Mouse (Mus musculus): ENCODE measurements around the gene Capn15. TPM values are rescaled to one million over a fixed set of nuclear protein-coding genes. Genes with fewer than 3 reads are reported as not detected.

Capn15 gene
- polyA plus RNA-seq, 1 experiment from 2014 or later, result 27.4 TPM

- Histone ChIP-seq H3K9me3 (ENCODE audit: control insufficient read depth, low read length) (no peaks in the 10 kb centered on the region), H3K4me2 (no peak overlapping the region), H3K27ac (ENCODE audit: low read depth, low read length) (no peak overlapping the region), H3K36me3 (ENCODE audit: control insufficient read depth, insufficient read depth, low read length) (0 out of 2 replicates have a peak, but pooled peaks cover 2% of the 10 kb centered on the region), H3K4me1 (replicated peaks; ENCODE audit: control insufficient read depth, insufficient read depth, low read length) (peaks cover 32% of the 10 kb centered on the region), H3K27me3 (replicated peaks; ENCODE audit: control insufficient read depth, insufficient read depth, low read length) (no peaks in the 10 kb centered on the region), H3K9ac (ENCODE audit: low read depth, low read length) (no peak overlapping the region), H3K4me3 (ENCODE audit: low read depth, low read length) (no peak overlapping the region)
- DNase-seq (ENCODE audit: low spot score) (no peak), ATAC-seq (replicated peaks; ENCODE audit: low FRiP score) (no peak)
- 77% methylated on average over 8 of the region's 8 CpGs for WGBS
These were observed 68.5 kb downstream of the Capn15 start for GRCm38 (mm10) chr17:25916931-25917647.

DNA sequence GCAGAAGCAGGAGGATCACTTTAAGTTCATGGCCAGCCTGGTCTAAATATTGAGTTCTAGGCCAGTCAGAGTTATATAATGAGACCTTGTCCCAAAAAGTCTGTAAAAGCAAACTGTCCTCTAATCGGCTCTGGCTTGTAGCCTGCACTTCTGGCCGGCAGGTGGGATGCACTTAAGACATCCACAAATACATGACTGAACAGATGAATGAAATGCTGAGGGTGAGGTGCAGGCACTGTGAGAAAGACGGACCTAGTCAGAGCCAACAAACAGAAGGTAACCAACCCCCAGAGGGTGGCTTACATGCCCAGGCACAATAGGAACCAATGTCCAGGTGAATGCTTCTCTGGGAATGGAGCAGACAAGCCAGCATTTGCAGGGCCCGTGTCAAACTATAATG is 71.3 kb downstream of the Capn15 start:
- Histone ChIP-seq H3K4me2 (no peak overlapping the region), H3K36me3 (ENCODE audit: control insufficient read depth, insufficient read depth, low read length) (0 out of 2 replicates have a peak, but pooled peaks cover 2% of the 10 kb centered on the region), H3K4me3 (ENCODE audit: low read depth, low read length) (no peak overlapping the region), H3K4me1 (replicated peaks; ENCODE audit: control insufficient read depth, insufficient read depth, low read length) (peaks cover 27% of the 10 kb centered on the region), H3K9ac (ENCODE audit: low read depth, low read length) (no peak overlapping the region), H3K9me3 (ENCODE audit: control insufficient read depth, low read length) (no peaks in the 10 kb centered on the region), H3K27ac (ENCODE audit: low read depth, low read length) (no peak overlapping the region), H3K27me3 (replicated peaks; ENCODE audit: control insufficient read depth, insufficient read depth, low read length) (no peaks in the 10 kb centered on the region)
- WGBS, result 52% methylated on average over 4 of the region's 4 CpGs
- ATAC-seq (replicated peaks; ENCODE audit: low FRiP score) (no peak), DNase-seq (ENCODE audit: low spot score) (no peak)

- no peak for DNase-seq (ENCODE audit: low spot score)
- no peak for ATAC-seq (replicated peaks; ENCODE audit: low FRiP score)
- Histone ChIP-seq H3K27ac (ENCODE audit: low read depth, low read length) (no peak overlapping the region), H3K4me3 (ENCODE audit: low read depth, low read length) (no peak overlapping the region), H3K36me3 (ENCODE audit: control insufficient read depth, insufficient read depth, low read length) (0 out of 2 replicates have a peak, but pooled peaks cover 2% of the 10 kb centered on the region), H3K27me3 (replicated peaks; ENCODE audit: control insufficient read depth, insufficient read depth, low read length) (no peaks in the 10 kb centered on the region), H3K4me1 (replicated peaks; ENCODE audit: control insufficient read depth, insufficient read depth, low read length) (peaks cover 27% of the 10 kb centered on the region), H3K9ac (ENCODE audit: low read depth, low read length) (no peak overlapping the region; the same call in 1 of the 2 replicates), H3K9me3 (ENCODE audit: control insufficient read depth, low read length) (no peaks in the 10 kb centered on the region), H3K4me2 (peak overlapping the region; percentile 39)
- 29% methylated on average over 1 of the region's 1 CpGs for WGBS
These were observed 71.7 kb downstream of the Capn15 start for GRCm38 (mm10) chr17:25913877-25914275.

- Histone ChIP-seq H3K36me3 (ENCODE audit: control insufficient read depth, insufficient read depth, low read length) (0 out of 2 replicates have a peak, but pooled peaks cover 2% of the 10 kb centered on the region), H3K9me3 (ENCODE audit: control insufficient read depth, low read length) (no peaks in the 10 kb centered on the region), H3K4me2 (peak overlapping the region; percentile 39), H3K4me3 (ENCODE audit: low read depth, low read length) (no peak overlapping the region), H3K27me3 (replicated peaks; ENCODE audit: control insufficient read depth, insufficient read depth, low read length) (no peaks in the 10 kb centered on the region), H3K4me1 (replicated peaks; ENCODE audit: control insufficient read depth, insufficient read depth, low read length) (peaks cover 21% of the 10 kb centered on the region), H3K27ac (ENCODE audit: low read depth, low read length) (no peak overlapping the region), H3K9ac (ENCODE audit: low read depth, low read length) (no peak overlapping the region; the same call in 1 of the 2 replicates)
- ATAC-seq (replicated peaks; ENCODE audit: low FRiP score) (no peak), DNase-seq (ENCODE audit: low spot score) (no peak)
- WGBS, result 61% methylated on average over 14 of the region's 14 CpGs
These were observed 72.3 kb downstream of the Capn15 start for GRCm38 (mm10) chr17:25913186-25913876.

DNA sequence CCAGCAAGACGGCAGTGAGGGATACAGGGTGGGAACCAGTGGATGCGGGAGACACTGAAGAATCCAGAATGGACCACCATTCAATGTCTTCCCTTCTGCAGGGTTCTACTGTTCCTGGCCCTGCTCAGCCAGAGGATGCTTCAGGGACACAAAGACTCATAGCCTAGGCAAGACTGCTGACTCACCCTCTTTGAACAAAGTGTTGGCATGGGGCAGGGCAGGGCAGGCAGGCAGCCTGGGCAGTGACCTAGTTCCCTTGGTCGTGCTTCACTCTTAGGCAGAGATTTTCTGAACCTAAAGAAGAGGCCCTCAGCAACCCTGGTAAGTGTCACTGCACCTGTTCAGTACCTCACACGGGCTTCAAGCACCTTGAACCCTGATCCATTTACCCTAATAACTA is 73.8 kb downstream of the Capn15 start:
- no peak overlapping the region for H3K27ac ChIP-seq (ENCODE audit: low read depth, low read length)
- H3K4me2 ChIP-seq, result no peak overlapping the region
- H3K9me3 ChIP-seq (ENCODE audit: control insufficient read depth, low read length), result no peaks in the 10 kb centered on the region
- H3K36me3 ChIP-seq (ENCODE audit: control insufficient read depth, insufficient read depth, low read length), result 0 out of 2 replicates have a peak, but pooled peaks cover 2% of the 10 kb centered on the region
- H3K27me3 ChIP-seq (replicated peaks; ENCODE audit: control insufficient read depth, insufficient read depth, low read length), result no peaks in the 10 kb centered on the region
- WGBS, result 83% methylated on average over 4 of the region's 4 CpGs
- DNase-seq (ENCODE audit: low spot score) (no peak), ATAC-seq (replicated peaks; ENCODE audit: low FRiP score) (no peak)
- H3K4me3 ChIP-seq (ENCODE audit: low read depth, low read length), result no peak overlapping the region
- H3K4me1 ChIP-seq (replicated peaks; ENCODE audit: control insufficient read depth, insufficient read depth, low read length), result peaks cover 16% of the 10 kb centered on the region
- no peak overlapping the region for H3K9ac ChIP-seq (ENCODE audit: low read depth, low read length)

Other genes with a start within 250 kb of the Capn15 start
- not detected in 2 replicates for gene Mslnl, start 249.8 kb downstream of the Capn15 start, polyA plus RNA-seq (2014; fragmentation: Nextera tagmentation; extraction: Ambion mirVana)
- 0.29 and 0.55 TPM in 2 replicates for gene Msln, start 231.4 kb downstream of the Capn15 start, polyA plus RNA-seq (2014; fragmentation: Nextera tagmentation; extraction: Ambion mirVana)
- gene Narfl, start 212.0 kb downstream of the Capn15 start, polyA plus RNA-seq (2014; fragmentation: Nextera tagmentation; extraction: Ambion mirVana), result 28.4 and 29.9 TPM in 2 replicates
- gene Haghl, start 200.1 kb downstream of the Capn15 start, polyA plus RNA-seq (2014; fragmentation: Nextera tagmentation; extraction: Ambion mirVana), result 22.7 and 25.0 TPM in 2 replicates
- 0.25 and 0.33 TPM in 2 replicates for gene Ccdc78, start 199.2 kb downstream of the Capn15 start, polyA plus RNA-seq (2014; fragmentation: Nextera tagmentation; extraction: Ambion mirVana)
- gene Fam173a, start 192.9 kb downstream of the Capn15 start, polyA plus RNA-seq (2014; fragmentation: Nextera tagmentation; extraction: Ambion mirVana), result 83.7 and 83.8 TPM in 2 replicates
- not detected in 2 replicates for gene AC134908.4, start 190.1 kb downstream of the Capn15 start, polyA plus RNA-seq (2014; fragmentation: Nextera tagmentation; extraction: Ambion mirVana)
- 7.6 and 10.8 TPM in 2 replicates for gene Metrn, start 188.7 kb downstream of the Capn15 start, polyA plus RNA-seq (2014; fragmentation: Nextera tagmentation; extraction: Ambion mirVana)
- 0.99 and 1.2 TPM in 2 replicates for gene Fbxl16, start 176.7 kb downstream of the Capn15 start, polyA plus RNA-seq (2014; fragmentation: Nextera tagmentation; extraction: Ambion mirVana)
- gene Wdr24, start 162.2 kb downstream of the Capn15 start, polyA plus RNA-seq (2014; fragmentation: Nextera tagmentation; extraction: Ambion mirVana), result 29.8 and 31.9 TPM in 2 replicates
- gene Jmjd8, start 156.9 kb downstream of the Capn15 start, polyA plus RNA-seq (2014; fragmentation: Nextera tagmentation; extraction: Ambion mirVana), result 36.6 and 37.0 TPM in 2 replicates
- 249 and 252 TPM in 2 replicates for gene Stub1, start 152.4 kb downstream of the Capn15 start, polyA plus RNA-seq (2014; fragmentation: Nextera tagmentation; extraction: Ambion mirVana)
- 0.60 and 1.6 TPM in 2 replicates for gene Rhbdl1, start 148.5 kb downstream of the Capn15 start, polyA plus RNA-seq (2014; fragmentation: Nextera tagmentation; extraction: Ambion mirVana)
- 0.78 and 1.1 TPM in 2 replicates for gene Gm20683, start 144.0 kb downstream of the Capn15 start, polyA plus RNA-seq (2014; fragmentation: Nextera tagmentation; extraction: Ambion mirVana)
- 9.6 and 12.8 TPM in 2 replicates for gene Rhot2, start 140.9 kb downstream of the Capn15 start, polyA plus RNA-seq (2014; fragmentation: Nextera tagmentation; extraction: Ambion mirVana)
- gene Wdr90, start 124.3 kb downstream of the Capn15 start, polyA plus RNA-seq (2014; fragmentation: Nextera tagmentation; extraction: Ambion mirVana), result 22.2 and 25.7 TPM in 2 replicates
- 96.5 and 110 TPM in 2 replicates for gene Mcrip2, start 117.0 kb downstream of the Capn15 start, polyA plus RNA-seq (2014; fragmentation: Nextera tagmentation; extraction: Ambion mirVana)
- 70.7 and 74.5 TPM in 2 replicates for gene Mettl26, start 110.7 kb downstream of the Capn15 start, polyA plus RNA-seq (2014; fragmentation: Nextera tagmentation; extraction: Ambion mirVana)
- gene Wfikkn1, start 104.9 kb downstream of the Capn15 start, polyA plus RNA-seq (2014; fragmentation: Nextera tagmentation; extraction: Ambion mirVana), result 2.1 and 2.4 TPM in 2 replicates
- 9.9 and 10.7 TPM in 2 replicates for gene Rab40c, start 66.1 kb downstream of the Capn15 start, polyA plus RNA-seq (2014; fragmentation: Nextera tagmentation; extraction: Ambion mirVana)
- 137 and 139 TPM in 2 replicates for gene Pigq, start 40.9 kb downstream of the Capn15 start, polyA plus RNA-seq (2014; fragmentation: Nextera tagmentation; extraction: Ambion mirVana)
- gene Nhlrc4, start 40.8 kb downstream of the Capn15 start, polyA plus RNA-seq (2014; fragmentation: Nextera tagmentation; extraction: Ambion mirVana), result 0.85 and 1.4 TPM in 2 replicates
- gene A930017K11Rik, start 33.2 kb downstream of the Capn15 start, polyA plus RNA-seq (2014; fragmentation: Nextera tagmentation; extraction: Ambion mirVana), result 0.68 and 0.85 TPM in 2 replicates
- 7.0 and 7.6 TPM in 2 replicates for gene Rab11fip3, start 83.8 kb upstream of the Capn15 start, polyA plus RNA-seq (2014; fragmentation: Nextera tagmentation; extraction: Ambion mirVana)
- 18.2 and 20.1 TPM in 2 replicates for gene Decr2, start 104.5 kb upstream of the Capn15 start, polyA plus RNA-seq (2014; fragmentation: Nextera tagmentation; extraction: Ambion mirVana)
- 111 and 120 TPM in 2 replicates for gene Nme4, start 109.8 kb upstream of the Capn15 start, polyA plus RNA-seq (2014; fragmentation: Nextera tagmentation; extraction: Ambion mirVana)
- 1.6 and 2.1 TPM in 2 replicates for gene Tmem8, start 127.5 kb upstream of the Capn15 start, polyA plus RNA-seq (2014; fragmentation: Nextera tagmentation; extraction: Ambion mirVana)
- gene Mrpl28, start 137.7 kb upstream of the Capn15 start, polyA plus RNA-seq (2014; fragmentation: Nextera tagmentation; extraction: Ambion mirVana), result 253 TPM in 2 replicates
- 12.8 and 13.1 TPM in 2 replicates for gene Axin1, start 152.9 kb upstream of the Capn15 start, polyA plus RNA-seq (2014; fragmentation: Nextera tagmentation; extraction: Ambion mirVana)
- 62.4 and 68.8 TPM in 2 replicates for gene Pdia2, start 213.3 kb upstream of the Capn15 start, polyA plus RNA-seq (2014; fragmentation: Nextera tagmentation; extraction: Ambion mirVana)
- gene Rgs11, start 217.2 kb upstream of the Capn15 start, polyA plus RNA-seq (2014; fragmentation: Nextera tagmentation; extraction: Ambion mirVana), result 2.2 and 2.4 TPM in 2 replicates
- 27.7 and 28.8 TPM in 2 replicates for gene Arhgdig, start 222.0 kb upstream of the Capn15 start, polyA plus RNA-seq (2014; fragmentation: Nextera tagmentation; extraction: Ambion mirVana)